Mouse (Mus musculus): ENCODE measurements around the gene Gm12569. TPM values are rescaled to one million over a fixed set of nuclear protein-coding genes. Genes with fewer than 3 reads are reported as not detected.

The Gm12569 gene
- not detected for total RNA-seq (2021)
- long read RNA-seq, experiment 1, result 0 reads
- long read RNA-seq, experiment 2, result 0 reads

DNA sequence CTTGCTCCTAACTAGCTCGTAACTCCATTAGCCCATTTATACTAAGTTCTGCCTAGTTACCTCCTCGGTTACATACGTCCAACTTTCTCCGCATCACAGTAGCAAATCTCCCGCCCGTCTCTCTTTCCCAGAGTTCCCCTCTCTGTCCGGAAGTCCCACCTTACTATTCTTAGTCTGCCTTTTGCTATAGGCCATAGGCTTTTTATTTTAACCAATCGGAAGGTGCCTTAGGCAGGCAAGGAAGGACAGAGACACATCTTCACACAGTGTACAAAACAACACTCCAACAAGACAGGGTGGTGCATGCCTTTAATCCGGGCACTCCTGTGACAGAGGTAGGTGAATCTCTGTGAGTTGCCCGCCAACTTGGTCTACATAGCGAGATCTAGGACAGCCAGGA is at the start of gene Gm12569:
TSS of gene Gm12569 (plus strand) at position 166 of the 400 bp plus-strand sequence.
- no peak for DNase-seq

DNA sequence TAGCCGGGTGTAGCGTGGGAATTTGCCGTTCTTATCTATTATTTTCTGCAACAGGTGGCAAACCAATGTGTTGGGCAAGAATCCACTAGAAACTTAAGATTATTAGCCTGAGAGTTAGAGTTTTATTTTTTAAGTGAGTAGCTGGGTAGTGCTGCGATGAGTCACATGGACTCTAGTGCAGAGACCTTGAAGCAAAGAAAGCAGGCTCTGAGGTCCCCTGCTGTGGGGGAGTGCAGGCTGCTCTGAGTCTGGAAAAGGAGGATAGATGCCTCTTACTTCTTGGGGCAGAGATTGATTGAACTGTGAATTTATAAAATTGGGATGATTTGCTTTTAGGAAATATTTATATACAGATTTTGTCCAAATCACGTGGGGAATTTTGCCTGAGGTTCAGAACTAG is 17.5 kb upstream of the Gm12569 start:
- no peak for DNase-seq

DNA sequence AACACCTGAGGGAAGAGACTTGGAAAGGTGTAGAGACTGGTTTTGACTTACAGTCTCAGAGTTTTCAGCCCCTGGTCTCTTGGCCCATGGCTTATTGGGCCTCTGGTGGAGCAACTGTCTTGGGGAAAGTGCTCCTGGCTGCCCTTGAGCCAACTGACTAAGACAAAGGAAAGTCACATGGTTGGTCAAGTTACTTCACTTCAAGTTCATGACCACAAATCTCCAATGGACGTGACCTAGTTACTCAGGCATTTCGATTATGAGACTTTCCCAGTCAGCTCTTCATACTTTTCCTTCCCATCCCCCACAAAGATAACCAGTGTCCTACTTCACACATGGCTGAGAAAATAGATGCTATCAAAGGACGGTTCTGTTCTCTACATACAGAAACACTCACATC is 12.5 kb upstream of the Gm12569 start:
- DNase-seq, result no peak

DNA sequence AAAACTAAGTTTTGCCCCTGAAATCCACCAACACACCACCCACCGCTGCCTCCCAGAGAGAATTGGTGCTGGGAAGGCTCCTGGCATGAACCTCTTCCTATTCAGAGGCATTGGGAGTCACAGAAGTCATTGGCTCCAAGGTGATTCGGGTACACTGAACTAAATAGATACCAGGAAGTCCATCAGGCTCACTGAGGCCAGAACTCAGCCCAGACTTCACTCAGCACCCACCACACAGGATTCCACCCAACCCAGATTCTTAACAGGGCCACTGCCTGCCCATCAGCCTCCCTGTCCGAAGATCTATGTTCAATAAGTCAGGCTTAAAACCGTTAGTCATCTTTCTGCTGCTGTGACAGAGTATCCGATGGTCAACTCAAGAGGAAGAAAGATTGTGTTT is 8.8 kb upstream of the Gm12569 start:
- no peak for DNase-seq

DNA sequence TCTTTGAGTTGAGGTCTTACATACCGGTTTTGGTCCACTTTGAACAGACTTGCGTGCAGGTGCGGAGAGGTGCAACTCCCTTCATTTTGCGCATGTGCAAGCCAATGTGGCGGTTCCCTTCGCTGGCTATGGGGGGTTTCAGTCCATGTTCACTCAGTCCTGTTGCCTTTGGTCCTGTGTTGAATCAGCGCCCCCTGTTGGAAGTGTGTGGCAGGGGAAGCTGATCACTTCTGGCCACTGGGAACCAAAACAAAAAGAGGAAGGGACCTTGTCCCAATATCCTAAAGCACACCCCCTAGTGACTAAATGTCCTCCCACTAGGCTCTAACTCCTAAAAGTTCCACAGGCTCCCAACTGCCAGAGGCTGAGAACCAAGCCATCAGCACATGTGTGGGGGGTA is 6.3 kb upstream of the Gm12569 start:
- DNase-seq, result no peak

DNA sequence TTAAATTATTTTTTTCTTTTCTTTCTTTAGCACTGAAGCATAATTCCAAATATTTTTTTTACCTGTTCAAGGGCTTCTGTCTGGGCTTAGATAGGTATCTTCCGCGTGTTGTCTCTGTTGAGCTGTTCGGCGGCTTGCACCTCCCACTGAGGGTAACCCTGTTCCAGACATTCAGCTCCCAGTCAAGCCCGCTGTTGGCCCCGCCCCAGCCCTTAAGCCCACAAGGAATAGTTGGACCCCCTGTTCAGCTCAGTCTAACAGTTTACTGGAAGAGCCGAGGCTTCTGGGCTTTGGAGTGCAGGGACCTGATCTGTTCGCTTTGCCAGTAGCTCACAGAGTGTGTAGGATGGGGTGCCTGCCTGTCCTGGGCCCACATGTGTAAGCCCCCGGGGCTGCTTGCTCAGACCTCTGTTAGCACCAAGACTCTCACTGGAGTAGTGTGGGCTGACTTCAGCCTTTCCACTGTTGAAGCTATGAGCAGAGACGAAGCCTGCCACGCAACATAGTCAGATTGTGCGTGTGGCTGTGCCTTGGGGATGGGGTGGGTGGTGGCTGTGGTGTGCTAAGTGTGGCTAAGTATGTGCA is 785 bp upstream of the Gm12569 start:
- no peak for DNase-seq

DNA sequence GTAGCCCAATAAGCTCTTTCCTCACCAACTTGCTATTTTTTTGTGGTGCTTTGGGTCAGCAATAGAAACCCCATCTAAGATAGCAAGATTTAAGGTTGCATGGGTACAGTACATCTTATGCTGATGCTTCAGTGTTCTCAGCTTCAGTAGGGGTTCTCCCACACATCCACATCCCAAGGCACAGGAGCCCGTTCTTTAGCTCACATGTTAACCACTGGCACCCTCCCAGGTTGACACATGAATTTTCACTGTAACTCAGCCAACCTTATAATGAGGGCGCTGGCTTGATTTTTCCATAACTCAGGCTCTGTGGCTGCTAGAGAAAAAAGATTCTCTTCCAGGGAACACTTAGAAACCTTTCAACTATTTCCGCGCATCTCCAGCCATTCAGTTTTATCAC is 6.8 kb downstream of the Gm12569 start:
- no peak for DNase-seq

DNA sequence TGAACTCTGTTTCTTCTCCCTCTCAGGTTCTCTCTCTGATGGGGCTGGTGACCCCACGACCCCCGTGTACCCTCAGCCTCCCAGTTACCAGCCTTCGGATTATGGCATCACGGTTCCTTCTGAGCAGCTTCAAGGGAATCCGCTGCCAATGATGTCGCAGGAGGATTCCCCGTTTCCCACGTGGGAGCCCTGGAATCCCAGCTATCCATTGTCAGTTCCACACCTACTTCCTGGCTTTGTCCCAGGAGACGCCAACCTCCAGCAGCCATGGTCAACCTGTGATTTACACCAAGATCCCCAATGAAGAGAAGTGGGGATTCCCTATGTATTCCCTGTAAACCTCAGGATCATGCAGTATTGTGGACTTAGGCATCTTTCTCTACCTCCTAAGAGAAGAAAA is 14.4 kb downstream of the Gm12569 start:
- no peak for DNase-seq

DNA sequence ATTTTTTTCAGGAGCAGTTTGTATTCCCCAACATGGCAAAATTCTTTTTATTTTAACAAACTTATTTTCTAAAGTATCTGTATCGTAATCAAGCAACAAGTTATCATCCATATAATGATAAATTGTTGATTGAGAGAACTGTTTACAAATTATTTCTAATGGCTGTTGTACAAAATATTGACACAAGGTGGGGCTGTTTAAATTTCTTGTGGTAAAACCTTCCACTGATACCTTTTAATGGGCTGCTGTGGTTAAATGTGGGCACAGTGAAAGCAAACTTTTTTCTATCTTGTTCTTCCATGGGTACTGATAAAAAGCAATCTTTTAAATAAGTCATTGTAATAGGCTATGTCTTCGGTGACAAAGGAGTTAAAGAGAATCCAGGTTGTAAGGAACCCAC is 22.6 kb downstream of the Gm12569 start:
- no peak for DNase-seq

DNA sequence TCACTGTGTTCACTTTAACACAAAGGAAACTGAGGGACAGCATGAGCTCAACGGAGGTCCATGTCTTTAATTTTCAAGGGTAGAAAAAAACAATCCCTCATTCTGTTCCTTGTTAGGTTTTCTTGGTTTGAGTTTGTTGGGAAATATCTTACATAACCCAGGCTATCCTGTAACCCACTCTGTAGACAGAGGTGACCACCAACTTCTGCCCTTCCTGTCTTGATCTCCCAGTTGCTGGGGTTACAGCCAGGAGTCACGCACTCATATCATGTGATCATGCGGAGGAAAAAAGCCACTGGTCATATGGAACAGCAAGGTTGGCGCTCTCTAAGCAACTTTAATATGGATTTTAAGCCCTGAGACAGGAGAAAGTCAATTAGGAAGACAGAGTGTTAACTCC is 36.7 kb downstream of the Gm12569 start:
- no peak for DNase-seq

DNA sequence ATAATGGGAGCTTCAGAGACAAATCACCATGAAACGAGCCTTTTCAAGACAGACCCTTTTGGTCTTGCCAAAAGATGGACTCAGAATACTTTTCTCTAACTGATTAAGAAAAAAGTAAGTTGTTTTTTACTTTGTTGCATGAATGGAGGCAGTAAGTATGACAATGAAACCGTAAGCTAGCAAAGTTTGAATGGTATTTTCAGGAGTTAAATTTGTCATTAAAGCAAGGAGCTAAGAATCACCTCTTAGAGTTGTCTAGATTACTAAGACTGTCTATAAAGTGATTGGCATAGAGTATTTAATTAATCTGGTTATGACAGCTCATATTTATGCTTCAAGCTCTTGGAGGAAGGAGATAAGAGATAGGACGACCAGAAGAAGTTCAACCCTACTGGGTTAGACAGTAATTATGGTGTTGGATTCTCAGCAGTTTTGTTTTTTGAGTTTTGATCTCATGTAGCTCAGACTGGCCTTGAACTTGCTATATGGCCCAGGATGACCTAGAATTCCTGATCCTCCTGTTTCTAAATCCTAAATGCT is 41.5 kb downstream of the Gm12569 start, which contains the start of gene Clk4:
TSS of gene Clk4 (plus strand) at position 51 of the 540 bp plus-strand sequence.
- no peak for DNase-seq

DNA sequence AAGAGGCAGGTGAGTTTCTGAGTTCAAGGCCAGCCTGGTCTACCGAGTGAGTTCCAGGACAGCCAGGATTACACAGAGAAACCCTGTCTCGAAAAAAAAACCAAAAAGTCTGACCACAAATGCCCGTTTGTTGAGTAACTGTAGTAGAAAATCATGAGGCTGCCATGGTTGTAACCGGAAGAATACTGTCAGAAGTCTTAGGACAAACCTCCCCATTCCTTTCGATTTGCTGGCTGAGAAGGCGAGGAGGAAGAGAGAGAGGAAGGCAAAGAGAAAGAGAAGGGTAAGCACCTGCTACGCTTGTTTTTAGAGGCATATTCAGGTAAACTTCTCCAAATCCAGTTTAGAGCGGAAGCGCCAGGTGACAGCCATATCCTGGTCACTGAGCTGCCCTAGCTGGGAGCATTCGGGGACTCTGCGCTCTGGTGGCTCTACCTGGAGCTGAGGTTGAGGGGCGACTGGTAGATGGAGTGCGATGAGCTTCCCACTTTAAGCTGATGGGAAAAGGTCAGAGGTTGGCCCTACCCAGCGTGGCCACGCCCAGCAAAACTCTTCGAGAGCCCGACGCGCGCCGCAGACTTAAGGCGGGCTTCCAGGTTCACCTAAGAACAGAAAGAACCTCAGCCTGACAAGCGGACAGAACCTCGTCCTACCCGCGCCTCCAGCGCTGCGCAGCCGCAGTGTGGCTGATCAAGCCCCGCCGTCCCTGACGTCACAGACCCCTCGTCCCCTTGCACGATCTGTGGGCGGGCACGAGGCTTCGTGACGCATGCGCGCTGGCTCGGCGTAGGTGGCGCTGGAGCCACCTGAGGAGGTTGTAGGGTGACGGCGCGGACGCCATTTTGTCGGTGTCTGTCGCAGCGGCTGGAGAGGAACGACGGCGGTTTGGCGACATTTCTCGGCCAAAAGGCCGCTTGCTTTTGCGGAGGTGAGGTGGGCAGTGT is 42.3 kb downstream of the Gm12569 start, which contains the start of gene BC049762:
TSS of gene BC049762 (minus strand) at position 705 of the 944 bp plus-strand sequence.
- DNase-seq, result peak; percentile 99

DNA sequence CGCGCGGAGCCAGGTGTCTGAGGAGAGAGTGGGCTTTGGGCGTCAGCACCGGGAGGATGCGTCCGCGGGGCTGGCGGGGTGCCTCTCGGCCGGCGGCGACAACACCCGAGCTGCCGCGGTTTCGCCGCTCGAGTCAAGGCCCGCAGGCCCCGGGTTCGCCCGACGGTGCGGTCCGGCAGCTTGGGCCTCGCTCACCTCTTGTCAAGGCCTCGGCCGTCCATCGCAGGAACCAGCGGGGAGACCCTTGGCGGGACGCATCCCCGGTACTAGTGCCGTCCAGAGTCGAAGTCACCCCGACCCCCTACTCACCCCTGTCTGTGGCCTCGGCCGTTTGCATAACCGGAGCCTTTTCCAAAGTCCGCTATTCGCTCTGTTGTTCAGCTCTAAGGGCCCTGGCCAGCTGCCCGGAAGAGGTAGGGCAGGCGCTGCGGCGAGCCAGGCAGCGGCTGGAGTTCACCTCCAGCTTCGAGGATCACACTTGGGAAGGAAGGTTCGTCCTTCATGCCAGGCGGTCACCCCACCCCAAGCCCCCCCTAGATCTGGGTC is 43.1 kb downstream of the Gm12569 start:
- DNase-seq, result peak; percentile 62 to 84

DNA sequence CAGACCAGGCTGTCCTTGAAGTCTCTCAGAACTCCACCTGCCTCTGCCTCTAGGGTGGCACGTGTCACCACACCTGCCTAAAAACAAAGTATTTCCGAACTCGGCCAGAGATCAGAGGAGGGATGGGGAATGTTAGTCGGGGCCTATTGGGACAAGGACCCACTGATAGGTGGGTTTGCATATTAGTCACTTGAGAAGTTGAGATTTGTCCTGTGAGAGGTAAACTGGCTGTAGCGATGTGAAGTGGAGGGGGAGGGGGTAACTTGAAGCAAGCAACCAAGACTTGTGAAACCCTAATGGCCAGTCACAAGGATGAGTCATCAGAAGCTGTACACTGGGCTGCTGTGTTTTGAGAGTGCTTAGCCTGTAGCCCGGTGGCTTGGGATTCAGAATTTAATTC is 44.1 kb downstream of the Gm12569 start:
- peak; percentile 51 to 52 for DNase-seq

DNA sequence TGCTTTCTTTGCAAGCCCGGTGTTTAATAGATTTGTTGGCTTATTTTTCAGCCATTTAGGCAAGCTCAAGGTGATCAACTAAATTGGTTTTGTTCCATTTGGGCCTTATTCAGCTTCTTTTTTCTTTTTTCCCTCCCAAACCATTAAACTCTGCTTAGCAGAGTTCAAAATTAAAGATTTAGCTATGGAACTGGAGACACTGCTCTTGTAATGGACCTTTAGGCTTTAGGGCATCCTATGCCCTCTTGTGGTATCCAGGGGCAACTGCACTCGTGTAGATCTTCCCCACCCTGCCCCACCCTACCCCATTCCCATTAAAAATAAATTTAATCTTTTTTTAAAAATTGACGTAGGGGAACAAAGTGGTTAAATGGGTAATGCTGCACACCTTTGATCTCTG is 45.1 kb downstream of the Gm12569 start:
- DNase-seq, result peak; percentile 25 to 43

DNA sequence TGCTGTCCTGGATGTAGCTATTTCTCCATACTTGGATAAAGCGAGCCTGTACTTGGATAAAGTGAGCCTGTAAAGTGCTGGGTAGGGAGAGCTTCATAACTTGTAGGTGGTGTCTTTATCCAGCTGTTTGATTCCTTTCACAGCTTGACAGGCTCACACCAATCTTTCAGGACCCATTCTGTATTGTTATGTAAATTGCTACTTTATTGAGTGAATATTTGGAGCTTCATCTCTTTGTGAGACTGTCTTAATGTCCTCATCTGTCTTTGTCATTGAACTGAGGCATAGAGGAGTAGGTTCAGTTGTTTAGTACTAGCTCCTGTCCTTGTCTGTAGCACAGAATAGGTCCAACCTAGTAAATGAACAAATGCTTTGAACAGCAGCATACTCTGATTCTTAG is 54.1 kb downstream of the Gm12569 start:
- no peak for DNase-seq

Other genes starting within 250 kb of the Gm12569 start
- gene Olfr1377, start 238.5 kb upstream of the Gm12569 start, total RNA-seq (2021), result not detected
- gene Olfr51, start 216.9 kb upstream of the Gm12569 start, total RNA-seq (2021), result not detected
- not detected for gene Olfr54, start 206.2 kb upstream of the Gm12569 start, total RNA-seq (2021)
- not detected for gene Olfr1375, start 172.4 kb upstream of the Gm12569 start, total RNA-seq (2021)
- 1 to 10 TPM; 2.1 to 2.3 TPM for gene Zfp354a, start 161.2 kb upstream of the Gm12569 start, total RNA-seq (2021)
- gene Clk4, start 41.3 kb downstream of the Gm12569 start, total RNA-seq (2021), result 10 to 100 TPM; 26.9 to 37.2 TPM
- gene BC049762, start 42.6 kb downstream of the Gm12569 start, total RNA-seq (2021), result not detected
- 1 to 10 TPM; 2.0 to 2.1 TPM for gene Col23a1, start 69.4 kb downstream of the Gm12569 start, total RNA-seq (2021)

Measured in heart, adult 18-20 months (tissue).